Mouse (Mus musculus): Measurements from ENCODE around the gene Flot1.

- TF ChIP-seq POLR2A (IDR thresholded peaks at IDR 0.05; ENCODE audit: extremely low read depth, insufficient read depth, low read length) (no peak), CTCF (IDR thresholded peaks at IDR 0.05; ENCODE audit: extremely low read depth, insufficient read depth, low read length) (peak; percentile 10; the same call in 1 of the 2 replicates)
These were observed 25.1 kb downstream of the Flot1 start for GRCm38 (mm10) chr17:35848112-35848511.
